Mouse (Mus musculus): ENCODE results near the gene Mrps35.

DNA sequence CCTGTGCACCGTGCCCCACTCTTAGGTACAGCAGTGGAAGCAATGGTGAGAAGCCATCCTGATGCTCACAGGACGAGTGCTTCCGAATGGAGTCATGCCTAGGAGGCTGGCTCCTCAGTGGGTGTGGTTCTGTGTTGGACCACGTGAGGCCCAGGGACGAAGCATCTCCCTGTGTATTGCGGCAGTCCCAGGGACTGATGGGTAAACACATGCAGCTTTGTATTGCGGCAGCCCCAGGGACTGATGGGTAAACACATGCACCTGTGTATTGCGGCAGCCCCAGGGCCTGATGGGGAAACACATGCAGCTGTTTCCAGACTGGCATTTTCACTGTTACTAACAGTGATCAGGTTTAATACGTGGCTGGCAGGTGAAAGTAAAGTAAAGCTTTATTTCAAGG is 19.1 kb downstream of the Mrps35 start:
- TF ChIP-seq CTCF (IDR thresholded peaks at IDR 0.05; ENCODE audit: extremely low read depth, insufficient read length, insufficient replicate concordance, low read depth, low read length) (no peak), POLR2A (IDR thresholded peaks at IDR 0.05; ENCODE audit: low read depth, low read length) (no peak)

All from small intestine, adult 2 months (tissue).